Mouse (Mus musculus) ES-E14 (cell line): ENCODE data around the gene Lrp5. TPM values are rescaled to one million over a fixed set of nuclear protein-coding genes. Genes with fewer than 3 reads are reported as not detected.

ENCODE experiments used
- DNase-seq: peaks from one replicate; pipeline ENCODE4 v3.0.0-alpha.2; 2013; ENCODE audit warnings: low read depth, low spot score
- H3K27ac ChIP-seq: 2 replicates; pipeline ENCODE4 v1.5.1; 2012; ENCODE audit warnings: low read depth, mild to moderate bottlenecking, low read length, moderate library complexity, mixed read lengths; ENCODE audit not compliant: poor library complexity, insufficient read depth, severe bottlenecking
- H3K36me3 ChIP-seq: 2 replicates; pipeline ENCODE4 v1.6.1; 2012; ENCODE audit warnings: mild to moderate bottlenecking, low read length, moderate library complexity, mixed read lengths; ENCODE audit not compliant: control insufficient read depth, poor library complexity, insufficient read depth, severe bottlenecking
- H3K4me1 ChIP-seq, 2 experiments: fragments of 150-350 bp in 1 of 2; sonication (generic) in 1 of 2; 2 replicates each; pipeline ENCODE4 v1.6.1; 2012; ENCODE audit warnings: low read length in 2 of 2, mild to moderate bottlenecking in 1 of 2, mixed read lengths in 1 of 2; ENCODE audit not compliant: control insufficient read depth in 2 of 2, insufficient read depth in 2 of 2, poor library complexity in 1 of 2
- H3K4me3 ChIP-seq, 2 experiments: fragments of 150-350 bp in 1 of 2; sonication (generic) in 1 of 2; 2 replicates each; pipeline ENCODE4 v1.5.1; 2012; ENCODE audit warnings: low read length in 2 of 2, low read depth in 1 of 2, mild to moderate bottlenecking in 1 of 2, mixed read lengths in 1 of 2; ENCODE audit not compliant: insufficient read depth in 1 of 2, poor library complexity in 1 of 2, severe bottlenecking in 1 of 2
- H3K9ac ChIP-seq: 2 replicates; pipeline ENCODE4 v1.6.1; 2012; ENCODE audit warnings: low read depth, mild to moderate bottlenecking, low read length, mixed read lengths; ENCODE audit not compliant: poor library complexity, insufficient read depth, severe bottlenecking
- H3K9me3 ChIP-seq: fragments of 150-350 bp; sonication (generic); 2 replicates; pipeline ENCODE4 v1.6.1; 2012; ENCODE audit warnings: low read depth, mild to moderate bottlenecking, low read length; ENCODE audit not compliant: control insufficient read depth, insufficient read depth
- CHD2 ChIP-seq: IDR thresholded peaks from 2 replicates; pipeline ENCODE4 v1.6.1; 2014; ENCODE audit warnings: mild to moderate bottlenecking, low read depth, low read length, inconsistent platforms
- HCFC1 ChIP-seq: IDR thresholded peaks from 2 replicates; pipeline ENCODE4 v1.6.1; 2012; ENCODE audit warnings: low read length, inconsistent platforms, borderline replicate concordance; ENCODE audit not compliant: insufficient read depth
- MAFK ChIP-seq: IDR thresholded peaks from 2 replicates; pipeline ENCODE4 v1.6.1; 2014; ENCODE audit warnings: mild to moderate bottlenecking, low read depth, low read length, inconsistent platforms; ENCODE audit not compliant: insufficient read depth
- ZC3H11A ChIP-seq: IDR thresholded peaks from 2 replicates; pipeline ENCODE4 v1.6.1; 2012; ENCODE audit warnings: low read depth, mild to moderate bottlenecking, inconsistent platforms, low read length, borderline replicate concordance
- ZNF384 ChIP-seq: IDR thresholded peaks from 2 replicates; pipeline ENCODE4 v1.6.1; 2012; ENCODE audit warnings: low read depth, low read length, inconsistent platforms
- in situ Hi-C, 2 experiments: fragments of 600-800 bp; cut with MboI; formaldehyde crosslinking; loops; one replicate each; pipeline ENCODE4 v1.15.1; 2025; ENCODE audit warnings: low sequenced_read_pairs in 2 of 2, inconsistent platforms in 1 of 2; ENCODE audit not compliant: unreplicated experiment in 2 of 2
- total RNA-seq: library from RNA; depleted of rRNA; stranded (reverse); fragments of 300-350 nt; gene quantifications from 2 replicates; pipeline ENCODE4 v1.2.3, GENCODE M21; 2012

The Lrp5 gene
- total RNA-seq, 1 experiment: 46.1 TPM

- H3K4me1 ChIP-seq: peaks cover 0 to 5% of the 10 kb centered on the region in 2 experiments; a peak in 1 of 4 replicates
- H3K9me3 ChIP-seq: no peaks in the 10 kb centered on the region
- no peaks in the 10 kb centered on the region for H3K36me3 ChIP-seq
- H3K4me3 ChIP-seq: no peak overlapping the region
- in situ Hi-C loops: no loop called here
- H3K27ac ChIP-seq: no peak overlapping the region
- 0 out of 2 replicates have a peak overlapping the region, but pooled peaks have one; percentile 46 for H3K9ac ChIP-seq
- TF ChIP-seq ZNF384 (no peak), ZC3H11A (peak; percentile 67; the same call in 1 of the 2 replicates)
- DNase-seq: peak; percentile 79
Observed at GRCm38 (mm10) chr19:3699508-3700438, 13.4 kb upstream of the Lrp5 start.

DNA sequence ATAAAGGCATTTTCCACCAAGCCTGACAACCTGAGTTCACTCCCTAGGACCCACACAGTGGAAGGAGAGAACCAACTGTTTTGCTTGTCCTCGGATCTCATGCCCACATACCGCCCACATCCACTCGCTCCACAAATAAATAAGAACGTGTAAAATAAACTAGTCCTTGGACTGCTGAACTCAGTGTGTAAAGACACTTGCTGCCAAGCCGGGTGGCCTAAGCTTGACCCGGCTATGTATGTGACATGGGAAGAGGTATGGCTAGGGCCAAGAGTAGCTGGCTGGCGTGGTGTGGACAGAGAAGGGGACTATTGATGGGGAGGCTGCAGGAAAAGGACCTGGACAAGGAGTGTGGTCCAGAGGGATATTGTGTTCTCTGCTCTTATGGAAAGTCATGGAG lies 11.7 kb upstream of the Lrp5 start:
- no peaks in the 10 kb centered on the region for H3K9me3 ChIP-seq
- H3K27ac ChIP-seq: no peak overlapping the region
- no peak overlapping the region for H3K4me3 ChIP-seq
- no peaks in the 10 kb centered on the region for H3K36me3 ChIP-seq
- in situ Hi-C loops: no loop called here
- no peak for DNase-seq
- H3K4me1 ChIP-seq: peaks cover 0 to 5% of the 10 kb centered on the region in 2 experiments; a peak in 1 of 4 replicates
- H3K9ac ChIP-seq: no peak overlapping the region
- TF ChIP-seq ZNF384: no peak
- TF ChIP-seq MAFK: no peak
- TF ChIP-seq CHD2: no peak
- TF ChIP-seq ZC3H11A: no peak
- no peak for TF ChIP-seq HCFC1

GRCm38 (mm10) chr19:3695976-3696375 lies 9.6 kb upstream of the Lrp5 start:
- TF ChIP-seq MAFK: no peak
- TF ChIP-seq CHD2: no peak
- TF ChIP-seq HCFC1: no peak
- no peak for TF ChIP-seq ZC3H11A
- TF ChIP-seq ZNF384: no peak
- no peak overlapping the region for H3K27ac ChIP-seq
- DNase-seq: no peak
- no peak overlapping the region for H3K9ac ChIP-seq
- no peaks in the 10 kb centered on the region for H3K36me3 ChIP-seq
- H3K9me3 ChIP-seq: no peaks in the 10 kb centered on the region
- no peak overlapping the region for H3K4me3 ChIP-seq
- in situ Hi-C loops: no loop called here
- H3K4me1 ChIP-seq: peaks cover 2 to 9% of the 10 kb centered on the region in 2 experiments; a peak in 2 of 4 replicates

DNA sequence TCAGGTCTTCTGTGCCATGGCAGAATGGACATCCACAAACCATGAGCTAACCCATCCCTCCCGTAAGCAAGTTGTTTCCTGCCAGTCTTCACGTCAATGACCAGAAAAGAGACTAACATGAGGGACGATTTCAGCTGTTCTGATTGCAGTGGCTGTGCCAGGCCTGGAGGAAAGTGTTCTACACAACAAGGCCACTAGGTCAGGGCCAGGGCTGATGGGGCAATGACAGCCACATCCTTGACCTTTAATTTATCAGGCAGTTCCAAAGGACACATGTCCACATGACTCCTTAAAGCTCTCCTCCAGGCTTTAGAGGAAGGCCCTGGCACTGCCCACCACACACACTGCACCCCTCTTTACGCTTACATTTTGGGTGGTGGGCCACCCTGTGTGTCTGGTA lies 9.1 kb upstream of the Lrp5 start:
- Histone ChIP-seq H3K4me1 (peaks cover 3 to 7% of the 10 kb centered on the region in 2 experiments; a peak in 2 of 4 replicates), H3K36me3 (no peaks in the 10 kb centered on the region), H3K9me3 (no peaks in the 10 kb centered on the region), H3K4me3 (no peak overlapping the region), H3K27ac (no peak overlapping the region), H3K9ac (no peak overlapping the region)
- TF ChIP-seq HCFC1: no peak
- TF ChIP-seq CHD2: no peak
- no peak for TF ChIP-seq ZNF384
- TF ChIP-seq ZC3H11A: no peak
- no peak for TF ChIP-seq MAFK
- in situ Hi-C loops: no loop called here
- no peak for DNase-seq
